Mouse (Mus musculus) gastrocnemius, adult 18-20 months (tissue): ENCODE measurements around the gene Tbx15. TPM values are rescaled to one million over a fixed set of nuclear protein-coding genes. Genes with fewer than 3 reads are reported as not detected.

ENCODE experiments used
- DNase-seq: peaks from one replicate; pipeline ENCODE4 v3.0.0; 2021; ENCODE audit warnings: low spot score
- total RNA-seq, 2 experiments: library from RNA; stranded (reverse); gene quantifications; 2 replicates each; pipeline ENCODE4 v1.2.3; 2021

Gene Tbx15
- total RNA-seq, 2 experiments from 2014 or later = 125 to 144 TPM

DNA sequence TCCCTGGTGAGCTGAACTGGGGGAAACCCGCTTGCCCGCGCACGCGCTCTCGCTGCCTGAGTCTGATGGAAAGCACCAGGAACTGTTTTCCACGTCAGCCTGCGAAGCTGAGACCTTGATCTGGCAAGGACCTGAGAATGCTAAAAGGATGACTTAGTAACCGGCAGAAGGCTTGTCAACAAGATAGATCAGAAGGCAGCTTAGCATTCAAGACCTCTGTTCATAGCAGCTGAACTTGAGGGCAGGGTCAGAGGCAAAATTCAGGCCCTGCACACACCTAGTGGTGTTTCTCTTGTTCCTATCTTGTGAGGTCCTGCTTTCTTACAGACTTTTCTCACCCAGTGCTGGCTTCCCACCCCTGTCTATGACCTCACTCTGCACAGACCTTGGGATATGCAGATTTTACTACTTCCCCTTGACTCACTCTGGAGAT is 23.3 kb downstream of the Tbx15 start:
- DNase-seq = peak; percentile 58

DNA sequence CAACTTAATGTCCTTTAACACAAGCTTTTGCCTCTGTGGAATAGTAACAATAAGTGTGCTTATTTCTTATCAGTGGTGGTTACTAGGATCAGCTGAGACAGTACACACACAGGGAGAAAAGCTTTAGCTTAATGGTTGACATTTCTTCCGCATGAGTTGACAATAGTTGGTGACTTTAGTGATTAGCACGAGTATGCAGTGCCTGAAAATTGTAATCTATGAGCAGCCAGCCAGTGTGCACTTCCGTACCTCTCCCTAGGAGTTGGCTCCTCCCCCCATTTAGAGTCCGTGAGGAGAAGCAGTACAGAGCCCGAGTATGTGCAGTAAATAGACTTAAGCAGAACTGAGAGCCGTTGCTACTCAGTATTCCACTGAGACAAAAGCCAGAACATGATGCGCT is 24.5 kb downstream of the Tbx15 start:
- DNase-seq = no peak

GRCm38 (mm10) chr3:99266752-99267303 is 26.6 kb downstream of the Tbx15 start:
- DNase-seq = no peak

DNA sequence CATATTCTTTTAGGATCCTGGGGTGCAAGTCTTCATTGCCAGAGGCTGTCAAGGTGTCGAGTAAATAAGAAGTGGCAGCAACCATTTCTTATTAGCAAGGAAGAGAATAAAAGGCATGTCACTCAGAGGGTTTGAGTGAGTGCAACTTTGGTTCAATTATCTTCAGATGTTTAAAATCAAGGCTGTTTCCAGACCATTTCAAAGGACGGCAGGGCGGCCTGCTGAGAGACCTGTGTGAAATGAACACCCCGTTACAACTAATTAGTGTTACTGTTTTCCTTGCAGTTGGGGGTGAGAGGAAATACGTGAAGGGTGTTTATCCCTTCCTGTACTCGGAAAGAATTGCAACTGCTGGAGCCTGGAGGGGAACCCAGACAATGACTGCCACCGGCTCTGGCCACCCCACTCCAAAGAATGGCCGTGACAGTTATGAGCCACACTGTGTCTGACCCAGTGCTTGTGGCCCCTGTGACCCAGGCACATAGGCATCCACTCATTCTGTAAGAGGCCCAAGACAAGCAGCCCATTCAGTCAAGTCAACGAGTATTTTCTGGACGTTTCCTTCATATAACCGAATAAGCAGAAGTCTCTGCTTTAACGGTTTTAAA is 37.9 kb downstream of the Tbx15 start:
- no peak for DNase-seq

GRCm38 (mm10) chr3:99279718-99280117 is 39.5 kb downstream of the Tbx15 start:
- DNase-seq = no peak

- no peak for DNase-seq
Measured at GRCm38 (mm10) chr3:99281453-99281852, 41.3 kb downstream of the Tbx15 start.

DNA sequence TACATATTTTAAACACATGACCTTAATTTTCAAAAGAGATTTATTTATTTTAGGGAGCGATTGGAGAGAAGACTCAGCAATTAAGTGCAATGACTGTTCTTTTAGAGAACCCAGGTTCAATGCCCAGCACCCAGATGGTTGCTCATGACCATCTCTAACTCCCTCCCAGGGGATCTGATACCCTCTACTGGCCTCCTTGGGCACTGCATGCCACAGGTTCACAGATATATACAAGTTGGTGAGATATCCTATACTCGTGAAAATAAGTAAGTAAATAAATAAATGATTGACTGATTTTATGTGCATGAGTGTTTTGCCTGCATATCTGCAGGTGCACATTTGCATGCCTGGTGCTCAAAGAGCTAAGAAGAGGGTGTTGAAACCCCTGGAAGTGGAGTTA is 48.1 kb downstream of the Tbx15 start:
- DNase-seq = no peak

DNA sequence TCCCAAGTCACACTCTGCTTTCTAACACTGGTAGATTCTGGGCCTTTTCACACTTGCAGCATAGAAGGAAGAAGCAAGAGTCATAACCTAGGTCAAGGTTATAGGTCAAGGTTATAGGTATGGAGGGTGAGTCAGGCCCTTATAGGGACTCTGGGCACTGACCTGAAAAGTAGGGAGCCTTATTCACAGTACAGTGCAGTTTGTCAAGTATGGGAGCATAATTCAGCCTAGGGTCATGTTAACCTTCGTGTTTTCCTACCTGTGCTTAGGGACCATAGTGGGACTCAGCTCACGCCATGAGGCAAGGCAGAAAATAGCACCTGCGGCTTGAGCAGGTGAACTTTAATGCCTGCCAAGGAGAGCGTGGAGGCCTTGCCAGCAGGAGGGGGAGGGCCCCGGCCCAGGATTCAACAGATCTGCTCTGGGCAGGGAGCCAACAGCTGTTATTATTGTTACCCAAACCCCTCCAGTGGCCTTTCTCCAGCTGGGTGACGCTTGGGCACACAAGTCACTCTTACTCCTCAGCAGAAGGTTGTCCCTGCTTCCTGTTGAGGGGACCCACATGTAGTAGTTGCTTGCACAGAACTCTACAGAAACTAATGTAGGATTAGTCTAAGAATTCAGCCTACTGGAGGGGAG is 50.0 kb downstream of the Tbx15 start:
- DNase-seq = peak; percentile 86

DNA sequence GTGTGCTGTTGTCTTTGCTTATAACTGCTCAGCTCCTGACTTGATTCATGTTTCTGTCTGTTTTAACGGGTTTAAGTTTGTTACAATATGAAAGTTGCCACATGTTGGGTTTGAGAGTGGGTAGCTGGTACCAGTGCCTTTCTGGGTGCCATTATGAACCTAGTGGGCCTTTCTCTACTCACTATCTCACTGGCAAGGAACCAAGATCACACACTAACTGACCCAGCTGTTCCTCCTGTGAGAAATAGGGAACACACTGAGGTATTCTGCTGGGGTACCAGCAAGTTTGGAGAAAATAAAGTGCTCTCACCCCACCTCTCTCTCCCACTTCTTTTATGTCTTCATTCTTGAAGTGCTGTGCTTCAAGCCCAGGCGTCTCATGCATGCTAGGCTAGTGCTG is 50.7 kb downstream of the Tbx15 start:
- no peak for DNase-seq

DNA sequence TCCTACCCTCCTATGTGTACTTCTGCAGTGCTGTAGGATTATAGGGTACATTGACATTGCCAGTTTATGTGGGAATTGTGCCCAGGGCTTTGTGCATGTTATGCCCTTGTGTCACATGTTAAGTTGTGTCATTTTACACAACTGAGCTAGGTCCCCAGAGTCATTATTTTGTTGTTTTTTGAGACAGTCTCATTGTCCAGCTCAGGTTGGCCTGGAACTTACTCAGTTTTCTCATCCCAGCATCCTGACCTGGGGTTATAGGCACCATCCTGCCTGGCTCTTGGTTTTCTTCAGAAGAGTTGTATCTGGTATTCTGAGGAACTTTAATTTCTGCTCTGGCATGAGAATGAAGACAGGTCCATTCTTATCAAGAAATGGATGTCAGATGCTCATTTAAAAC is 51.2 kb downstream of the Tbx15 start:
- DNase-seq = no peak

GRCm38 (mm10) chr3:99292531-99292931 is 52.4 kb downstream of the Tbx15 start:
- DNase-seq = peak; percentile 75

GRCm38 (mm10) chr3:99294209-99294608 is 54.0 kb downstream of the Tbx15 start:
- peak; percentile 87 for DNase-seq

DNA sequence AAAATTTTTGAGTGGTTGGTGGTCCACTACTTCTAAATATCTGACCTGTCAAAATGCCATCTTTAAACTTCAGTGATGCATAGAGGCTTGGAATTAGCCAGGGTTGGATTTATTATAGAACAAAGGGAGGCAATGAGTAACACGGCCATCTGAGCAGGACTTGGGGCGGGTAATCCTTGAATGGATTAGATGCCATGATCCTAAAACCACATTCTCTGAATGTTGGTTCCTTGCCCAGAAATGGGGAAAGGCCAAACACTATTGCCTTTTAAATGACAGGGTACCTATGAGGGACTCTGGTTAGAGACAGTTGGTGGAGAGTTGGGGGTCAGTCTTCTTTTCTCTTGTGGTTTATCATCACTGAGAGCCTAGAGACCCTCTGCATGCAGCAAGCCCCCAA is 55.1 kb downstream of the Tbx15 start:
- DNase-seq = no peak

DNA sequence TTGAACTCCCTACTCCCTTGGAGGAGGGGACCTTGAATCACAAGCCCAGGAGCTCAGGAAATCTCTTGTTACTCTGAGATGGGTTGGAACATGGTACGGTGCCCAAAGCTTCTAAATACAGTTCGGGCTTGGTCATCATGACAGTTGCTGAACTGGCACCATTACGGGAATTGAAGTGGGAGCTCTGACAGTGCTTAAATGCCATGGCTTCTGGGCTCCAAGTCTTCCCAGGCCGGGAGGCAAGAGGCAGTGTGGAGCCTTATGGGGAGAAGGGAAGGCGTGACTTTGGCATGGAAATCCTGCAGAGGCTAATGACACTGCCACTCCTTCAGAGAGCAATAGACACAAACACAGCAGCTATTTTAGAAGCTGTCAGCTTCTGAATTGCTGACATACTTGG is 56.0 kb downstream of the Tbx15 start:
- peak; percentile 87 for DNase-seq

DNA sequence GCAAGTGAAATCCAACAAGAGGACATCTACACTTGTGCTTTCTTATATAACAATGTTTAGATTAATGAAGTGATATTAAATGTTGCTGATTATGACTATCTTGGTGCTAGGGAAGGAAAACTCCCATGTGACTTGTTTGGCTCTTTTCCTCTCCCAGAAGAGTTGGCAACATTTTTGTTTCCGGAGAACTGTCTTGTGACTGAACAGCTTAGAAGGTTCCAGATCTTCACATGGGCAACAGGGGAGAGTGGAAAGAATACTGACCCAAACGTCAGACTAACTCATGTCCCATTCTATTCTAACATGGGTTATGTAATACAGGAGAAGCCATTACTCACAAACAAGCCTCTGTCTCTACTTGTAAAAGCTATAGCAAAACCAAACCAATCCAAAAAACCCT is 60.7 kb downstream of the Tbx15 start:
- peak; percentile 45 for DNase-seq

DNA sequence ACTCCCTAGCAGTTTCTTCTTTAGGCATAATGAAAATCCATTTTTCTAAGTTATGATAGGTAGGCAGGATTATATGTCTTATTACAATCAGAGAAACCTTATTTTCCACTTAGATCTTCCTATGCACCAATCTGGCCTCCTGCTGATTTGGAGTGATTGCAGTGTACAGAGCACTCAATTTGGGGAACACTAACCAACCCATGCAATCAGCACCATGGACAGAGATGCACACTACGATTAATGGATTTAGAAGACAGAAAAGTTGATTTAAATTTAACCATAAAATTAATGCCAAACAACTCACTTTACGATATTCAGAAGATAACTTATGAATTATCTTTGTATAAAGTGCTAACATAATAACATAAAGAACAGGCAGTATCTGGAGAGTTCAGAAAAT is 70.7 kb downstream of the Tbx15 start:
- DNase-seq = no peak

GRCm38 (mm10) chr3:99311943-99312635 is 71.9 kb downstream of the Tbx15 start:
- no peak for DNase-seq

- no peak for DNase-seq
Measured at GRCm38 (mm10) chr3:99322345-99322744, 82.2 kb downstream of the Tbx15 start.

- DNase-seq = no peak
Measured at GRCm38 (mm10) chr3:99329316-99329715, 89.1 kb downstream of the Tbx15 start.

GRCm38 (mm10) chr3:99331086-99331485 is 90.9 kb downstream of the Tbx15 start:
- DNase-seq = no peak

DNA sequence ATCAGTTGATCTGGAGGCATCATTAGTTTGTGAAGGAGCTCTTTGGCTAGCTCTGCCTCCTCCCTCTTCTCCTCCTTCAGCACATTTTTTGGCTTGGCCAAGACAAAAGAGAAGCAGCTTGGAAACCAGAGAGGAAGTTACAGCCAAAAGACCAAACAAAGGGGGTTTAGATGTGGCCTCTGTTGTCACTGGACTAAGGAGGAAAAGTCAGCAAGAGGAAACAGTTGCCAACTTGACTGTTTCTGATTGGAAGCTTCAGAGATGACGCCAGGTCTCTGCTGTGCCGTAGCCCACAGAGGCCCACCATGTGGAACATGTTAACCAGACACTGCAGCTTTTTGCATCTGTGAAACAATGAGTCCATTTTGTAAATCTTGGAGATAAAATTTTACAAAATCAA is 96.7 kb downstream of the Tbx15 start:
- DNase-seq = peak; percentile 30

DNA sequence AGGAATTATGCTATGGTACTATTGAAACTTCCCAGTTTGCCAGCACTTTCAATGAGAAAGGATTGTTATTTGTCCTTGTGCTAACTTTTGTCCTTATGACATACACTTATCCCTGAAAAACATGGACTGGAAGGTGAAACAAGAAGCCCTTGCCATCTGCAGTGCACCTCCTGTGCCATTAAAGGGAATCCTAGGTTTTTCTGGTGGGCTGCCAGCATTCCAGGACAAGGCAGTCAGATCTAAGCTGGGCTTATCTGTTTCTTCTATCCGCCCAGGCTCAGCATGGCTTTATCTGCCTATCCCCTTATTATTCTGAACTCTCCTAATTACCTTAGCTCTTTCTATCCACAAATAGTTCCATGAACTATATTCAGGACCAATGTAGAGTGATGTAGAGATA is 98.6 kb downstream of the Tbx15 start:
- peak; percentile 74 for DNase-seq

DNA sequence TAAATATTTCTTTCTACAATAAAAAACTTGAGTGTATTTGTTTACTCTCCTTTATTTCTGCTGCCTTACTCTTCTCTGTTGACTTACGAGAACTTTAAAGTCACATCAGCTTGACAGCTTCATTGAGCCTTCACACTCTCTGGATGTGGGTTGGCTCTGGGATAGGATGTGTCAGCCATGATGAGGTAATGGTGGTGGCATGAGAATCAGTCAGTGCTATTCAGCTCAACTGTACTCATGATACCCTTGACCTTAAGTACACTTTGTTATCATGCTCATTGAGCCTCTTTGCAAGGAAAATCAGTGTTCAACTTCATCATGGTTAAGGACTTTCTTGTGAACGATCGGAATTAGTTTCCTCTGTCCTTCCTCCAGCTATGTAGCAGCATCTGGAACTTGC is 99.8 kb downstream of the Tbx15 start:
- DNase-seq = no peak
